Mouse (Mus musculus) liver, embryonic 11.5 days (tissue): ENCODE results near the gene Snta1. TPM values are rescaled to one million over a fixed set of nuclear protein-coding genes. Genes with fewer than 3 reads are reported as not detected.

ENCODE experiments used
- ATAC-seq: fragments of 200-750 bp; cut with Nextera tagmentation; replicated peaks from 2 replicates; pipeline ENCODE4 v1.8.0; 2017; ENCODE audit warnings: moderate number of reproducible peaks, mild to moderate bottlenecking, moderate TSS enrichment, moderate library complexity; ENCODE audit not compliant: low FRiP score
- DNase-seq: peaks from one replicate; pipeline ENCODE4 v3.0.0-alpha.2; 2017; ENCODE audit warnings: low spot score
- H3K27ac ChIP-seq: fragments of 300-500 bp; sonication (generic); 2 replicates; pipeline ENCODE4 v1.5.1; 2014; ENCODE audit warnings: mild to moderate bottlenecking, low read depth, low read length, control low read depth
- H3K27me3 ChIP-seq: fragments of 300-500 bp; sonication (generic); replicated peaks from 2 replicates; pipeline ENCODE4 v1.6.1; 2014; ENCODE audit warnings: low read length, mixed read lengths; ENCODE audit not compliant: control insufficient read depth, insufficient read depth
- H3K36me3 ChIP-seq: fragments of 300-500 bp; sonication (generic); 2 replicates; pipeline ENCODE4 v1.6.1; 2014; ENCODE audit warnings: mild to moderate bottlenecking, low read length, moderate library complexity, mixed read lengths; ENCODE audit not compliant: control insufficient read depth, insufficient read depth
- H3K4me1 ChIP-seq: fragments of 300-500 bp; sonication (generic); replicated peaks from 2 replicates; pipeline ENCODE4 v1.6.1; 2014; ENCODE audit warnings: low read length, mixed read lengths; ENCODE audit not compliant: control insufficient read depth, insufficient read depth
- H3K4me2 ChIP-seq: fragments of 300-500 bp; sonication (generic); 2 replicates; pipeline ENCODE4 v1.6.1; 2014; ENCODE audit warnings: mild to moderate bottlenecking, control low read depth, moderate library complexity
- H3K4me3 ChIP-seq: fragments of 300-500 bp; sonication (generic); 2 replicates; pipeline ENCODE4 v1.5.1; 2014; ENCODE audit warnings: low read depth, low read length, control low read depth
- H3K9ac ChIP-seq: fragments of 300-500 bp; sonication (generic); 2 replicates; pipeline ENCODE4 v1.6.1; 2014; ENCODE audit warnings: low read depth, low read length, control low read depth
- H3K9me3 ChIP-seq: fragments of 300-500 bp; sonication (generic); 2 replicates; pipeline ENCODE4 v1.6.1; 2016; ENCODE audit warnings: low read length, inconsistent platforms, mixed read lengths; ENCODE audit not compliant: control insufficient read depth
- WGBS: fragments of 180-500 bp; shearing (Covaris S2); extraction: QIAGEN DNeasy Blood & Tissue Kit; methylation state at CpG from one replicate; pipeline ENCODE4 v1.1.7; 2014; 5-methylcytosine and 5-hydroxymethylcytosine counted together
- polyA plus RNA-seq: library from polyadenylated mRNA; unstranded; fragments of >200 nt; fragmentation: Nextera tagmentation; extraction: Ambion mirVana; gene quantifications from 2 replicates; pipeline ENCODE4 v1.2.1, GENCODE M21; 2014

Gene Snta1
- 1.5 and 2.4 TPM in 2 replicates for polyA plus RNA-seq

DNA sequence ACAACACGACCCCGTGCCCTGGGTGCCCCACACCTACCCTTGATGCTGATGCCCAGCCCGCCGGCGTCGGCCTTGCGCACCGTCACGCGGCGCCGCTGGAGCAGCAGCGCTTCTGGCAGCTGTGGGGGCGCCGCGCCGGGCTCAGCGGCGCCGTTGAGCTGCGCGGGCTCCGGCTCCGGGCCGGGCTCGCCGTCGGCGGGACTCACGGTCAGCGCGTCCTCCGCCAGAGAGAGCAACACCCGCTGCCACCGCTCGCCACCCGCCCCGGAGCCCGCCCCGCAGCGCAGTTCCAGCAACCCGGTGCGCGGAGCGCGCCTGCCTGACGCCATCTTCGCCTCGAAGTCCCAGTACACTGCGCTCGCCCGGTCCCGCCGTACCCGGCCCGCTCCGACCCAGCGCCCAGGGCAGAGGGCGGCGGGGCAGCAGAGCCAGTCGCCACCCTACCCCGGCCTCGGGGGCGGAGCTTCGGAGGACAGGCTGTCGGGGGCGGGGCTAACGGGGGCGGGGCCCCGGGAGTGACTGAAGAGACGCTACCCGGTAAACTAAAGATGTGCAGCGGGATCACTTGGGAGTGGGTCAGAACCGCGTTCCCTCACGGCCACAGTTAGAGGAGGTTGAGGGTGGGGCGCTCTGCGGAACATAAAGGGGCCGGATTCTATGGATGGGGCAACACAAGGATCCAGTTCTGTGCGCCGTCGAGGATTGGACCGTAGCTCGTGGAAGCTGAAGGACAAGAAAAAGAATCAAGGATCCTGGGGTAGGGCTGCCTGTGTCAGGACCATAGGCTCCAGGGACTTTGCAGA is at the start of gene Snta1:
Snta1 (minus strand) TSS at position 457 of the 803 bp plus-strand sequence.
- no peaks in the 10 kb centered on the region for H3K36me3 ChIP-seq
- peak; percentile 94 for ATAC-seq
- H3K4me3 ChIP-seq: peak within 1 kb of the TSS; percentile 71
- H3K9ac ChIP-seq: peak within 1 kb of the TSS; percentile 65
- peak within 1 kb of the TSS; percentile 95 for H3K4me2 ChIP-seq
- peak; percentile 82 for DNase-seq
- no peaks in the 10 kb centered on the region for H3K9me3 ChIP-seq
- peaks cover 18% of the 10 kb centered on the region for H3K27me3 ChIP-seq
- H3K4me1 ChIP-seq: no peaks in the 10 kb centered on the region
- H3K27ac ChIP-seq: no peak within 1 kb of the TSS
- 2% methylated on average over 84 of the region's 84 CpGs for WGBS

DNA sequence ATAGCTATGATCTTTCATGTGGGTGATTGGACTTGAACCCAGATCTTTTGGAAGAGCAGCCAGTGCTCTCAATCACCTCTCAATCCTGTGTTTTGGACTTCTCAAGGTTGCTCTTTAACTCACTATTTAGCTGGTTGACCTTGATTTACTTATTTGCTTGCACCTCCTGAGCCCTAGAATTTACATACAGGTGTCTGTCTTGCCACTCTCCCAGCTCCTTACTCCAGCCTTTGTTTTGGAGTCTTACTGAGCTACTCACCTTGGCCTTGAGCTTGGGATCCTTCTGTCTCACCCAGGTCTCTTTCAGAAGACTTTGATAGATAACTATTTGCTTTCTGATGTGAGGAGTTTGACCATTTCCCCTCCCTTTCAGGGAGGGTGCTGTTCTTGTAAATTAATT is 48.7 kb upstream of the Snta1 start:
- H3K4me2 ChIP-seq: no peak overlapping the region
- no peak overlapping the region for H3K4me3 ChIP-seq
- no peaks in the 10 kb centered on the region for H3K36me3 ChIP-seq
- H3K9me3 ChIP-seq: no peaks in the 10 kb centered on the region
- peaks cover 30% of the 10 kb centered on the region for H3K4me1 ChIP-seq
- no peak for ATAC-seq
- no peaks in the 10 kb centered on the region for H3K27me3 ChIP-seq
- no peak overlapping the region for H3K9ac ChIP-seq
- H3K27ac ChIP-seq: no peak overlapping the region
- no peak for DNase-seq

DNA sequence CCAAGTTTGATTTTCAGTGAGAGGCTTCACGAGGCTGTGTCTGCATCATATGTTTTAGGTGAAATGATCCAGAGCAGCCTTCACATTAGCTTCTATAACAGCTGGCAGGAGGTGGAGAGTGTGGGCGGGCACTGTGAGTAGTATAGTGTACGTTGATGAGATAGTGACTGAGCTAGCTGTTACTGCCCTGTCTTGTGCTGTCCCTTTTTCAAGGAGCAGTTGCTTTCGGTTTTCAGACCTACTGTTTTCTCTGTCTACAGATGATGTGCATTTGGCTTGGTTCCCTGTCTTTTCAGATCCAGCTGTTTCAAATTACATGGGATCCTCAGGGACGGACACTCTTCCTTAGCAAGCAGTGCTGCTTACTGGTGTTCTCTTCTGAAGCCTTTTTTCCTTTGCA is 47.9 kb upstream of the Snta1 start:
- DNase-seq (no peak), ATAC-seq (peak; percentile 79)
- 40% methylated on average over 5 of the region's 5 CpGs for WGBS
- Histone ChIP-seq H3K4me3 (no peak overlapping the region), H3K9ac (no peak overlapping the region), H3K4me1 (peaks cover 26% of the 10 kb centered on the region), H3K4me2 (peak overlapping the region; percentile 48), H3K27ac (no peak overlapping the region), H3K27me3 (no peaks in the 10 kb centered on the region), H3K9me3 (no peaks in the 10 kb centered on the region), H3K36me3 (no peaks in the 10 kb centered on the region)

DNA sequence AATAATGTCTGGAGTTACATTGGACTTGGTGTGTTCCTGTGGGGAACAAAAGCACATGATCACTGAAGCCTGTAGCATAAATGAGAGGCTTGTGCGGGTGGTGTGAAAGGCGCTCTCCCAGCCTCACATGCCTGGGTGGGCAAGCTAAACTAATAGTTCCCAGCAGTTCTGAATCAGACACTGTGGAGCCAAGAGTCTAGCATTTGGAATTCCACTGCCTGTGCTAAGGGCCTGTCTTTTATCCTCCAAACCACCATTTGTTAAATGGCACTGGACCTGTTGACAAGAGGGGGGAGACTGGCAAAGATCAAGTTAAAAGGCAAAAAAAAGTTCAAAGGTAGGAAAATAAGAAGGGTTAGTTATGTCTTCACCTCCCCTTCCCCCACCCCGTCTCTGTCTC is 46.7 kb upstream of the Snta1 start:
- WGBS: 71% methylated on average over 3 of the region's 3 CpGs
- H3K4me1 ChIP-seq: peaks cover 22% of the 10 kb centered on the region
- no peak overlapping the region for H3K4me2 ChIP-seq
- no peaks in the 10 kb centered on the region for H3K9me3 ChIP-seq
- H3K27me3 ChIP-seq: no peaks in the 10 kb centered on the region
- DNase-seq: no peak
- no peak overlapping the region for H3K4me3 ChIP-seq
- ATAC-seq: no peak
- H3K36me3 ChIP-seq: no peaks in the 10 kb centered on the region
- no peak overlapping the region for H3K27ac ChIP-seq
- H3K9ac ChIP-seq: no peak overlapping the region

GRCm38 (mm10) chr2:154454099-154454498 is 46.2 kb upstream of the Snta1 start:
- Histone ChIP-seq H3K9ac (no peak overlapping the region), H3K27ac (peak overlapping the region; percentile 53; the same call in 1 of the 2 replicates), H3K4me3 (no peak overlapping the region), H3K4me1 (peaks cover 22% of the 10 kb centered on the region), H3K4me2 (no peak overlapping the region), H3K27me3 (no peaks in the 10 kb centered on the region), H3K9me3 (no peaks in the 10 kb centered on the region), H3K36me3 (no peaks in the 10 kb centered on the region)
- WGBS: 33% methylated on average over 1 of the region's 1 CpGs
- DNase-seq (no peak), ATAC-seq (peak; percentile 72)

DNA sequence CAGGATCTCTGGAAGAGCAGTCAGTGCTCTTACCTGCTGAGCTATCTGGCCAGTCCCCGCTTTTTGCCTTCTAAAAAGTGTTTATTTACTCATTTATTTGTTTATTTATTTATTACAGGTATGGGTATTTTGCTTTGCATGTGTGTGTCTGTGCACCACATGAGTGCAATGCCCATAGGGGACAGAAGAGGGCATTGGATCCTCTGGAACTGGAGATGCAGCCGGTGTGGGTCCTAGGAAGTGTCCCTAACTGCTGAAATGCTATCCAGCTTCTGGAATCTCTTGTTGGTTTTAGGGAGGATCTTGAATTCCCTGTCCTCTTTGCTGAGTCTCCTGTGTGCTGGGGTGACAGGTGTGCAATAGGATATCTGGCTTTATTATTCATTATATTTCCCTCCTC is 45.1 kb upstream of the Snta1 start:
- ATAC-seq (no peak), DNase-seq (no peak)
- Histone ChIP-seq H3K27ac (no peak overlapping the region), H3K4me3 (no peak overlapping the region), H3K4me2 (no peak overlapping the region), H3K27me3 (no peaks in the 10 kb centered on the region), H3K36me3 (no peaks in the 10 kb centered on the region), H3K9me3 (no peaks in the 10 kb centered on the region), H3K4me1 (peaks cover 22% of the 10 kb centered on the region), H3K9ac (no peak overlapping the region)
- 91% methylated on average over 2 of the region's 2 CpGs for WGBS

DNA sequence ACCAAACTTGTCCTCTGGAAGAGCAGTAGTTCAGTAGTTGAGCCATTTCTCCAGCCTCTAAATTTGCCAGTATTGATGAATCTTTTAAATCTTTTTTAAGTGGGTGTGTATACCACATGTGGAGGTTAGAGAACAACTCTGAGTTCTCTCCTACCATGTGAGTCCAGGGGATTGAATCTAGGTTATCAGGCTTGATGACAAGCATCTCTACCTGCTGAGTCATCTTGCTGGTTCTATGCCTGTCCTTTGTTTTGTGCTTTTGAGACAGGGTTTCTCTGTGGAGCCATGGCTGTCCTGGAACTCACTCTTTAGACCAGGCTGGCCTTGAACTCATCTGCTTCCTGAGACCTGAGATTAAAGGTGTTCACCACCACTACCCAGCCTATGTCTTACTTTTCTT is 40.7 kb upstream of the Snta1 start:
- no peaks in the 10 kb centered on the region for H3K27me3 ChIP-seq
- no peak overlapping the region for H3K9ac ChIP-seq
- no peaks in the 10 kb centered on the region for H3K4me1 ChIP-seq
- no peak overlapping the region for H3K4me2 ChIP-seq
- ATAC-seq (no peak), DNase-seq (no peak)
- no peak overlapping the region for H3K4me3 ChIP-seq
- H3K36me3 ChIP-seq: no peaks in the 10 kb centered on the region
- no peaks in the 10 kb centered on the region for H3K9me3 ChIP-seq
- H3K27ac ChIP-seq: no peak overlapping the region

DNA sequence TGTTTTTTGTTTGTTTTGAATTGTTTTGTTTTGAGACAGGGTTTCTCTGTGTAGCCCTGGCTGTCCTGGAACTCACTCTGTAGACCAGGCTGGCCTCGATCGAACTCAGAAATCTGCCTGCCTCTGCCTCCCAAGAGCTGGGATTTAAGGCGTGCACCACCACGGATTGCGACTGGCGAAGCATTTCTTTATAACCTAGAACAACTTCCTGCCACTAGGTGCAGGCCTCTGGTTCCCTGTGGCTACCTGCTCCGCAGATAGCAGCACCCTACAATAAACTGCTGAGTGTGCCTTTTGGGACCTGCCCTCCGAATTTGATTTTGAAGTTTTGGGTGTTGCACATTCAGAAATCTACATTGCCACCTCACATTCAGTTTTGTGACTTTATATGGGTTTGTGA is 39.9 kb upstream of the Snta1 start:
- Histone ChIP-seq H3K9me3 (no peaks in the 10 kb centered on the region), H3K4me2 (no peak overlapping the region), H3K36me3 (no peaks in the 10 kb centered on the region; the same call in 1 of the 2 replicates), H3K27me3 (no peaks in the 10 kb centered on the region), H3K4me1 (no peaks in the 10 kb centered on the region), H3K9ac (no peak overlapping the region), H3K27ac (no peak overlapping the region), H3K4me3 (no peak overlapping the region)
- WGBS: 94% methylated on average over 8 of the region's 8 CpGs
- no peak for ATAC-seq
- DNase-seq: no peak

GRCm38 (mm10) chr2:154440453-154440852 is 32.6 kb upstream of the Snta1 start:
- ATAC-seq (no peak), DNase-seq (no peak)
- H3K4me3 ChIP-seq: no peak overlapping the region
- H3K36me3 ChIP-seq: no peaks in the 10 kb centered on the region; the same call in 1 of the 2 replicates
- peaks cover 14% of the 10 kb centered on the region for H3K4me1 ChIP-seq
- H3K9me3 ChIP-seq: no peaks in the 10 kb centered on the region
- H3K4me2 ChIP-seq: no peak overlapping the region
- H3K27me3 ChIP-seq: no peaks in the 10 kb centered on the region
- no peak overlapping the region for H3K9ac ChIP-seq
- H3K27ac ChIP-seq: no peak overlapping the region
